Mouse (Mus musculus): ENCODE data around the gene Htr3b.

Htr3b gene

DNA sequence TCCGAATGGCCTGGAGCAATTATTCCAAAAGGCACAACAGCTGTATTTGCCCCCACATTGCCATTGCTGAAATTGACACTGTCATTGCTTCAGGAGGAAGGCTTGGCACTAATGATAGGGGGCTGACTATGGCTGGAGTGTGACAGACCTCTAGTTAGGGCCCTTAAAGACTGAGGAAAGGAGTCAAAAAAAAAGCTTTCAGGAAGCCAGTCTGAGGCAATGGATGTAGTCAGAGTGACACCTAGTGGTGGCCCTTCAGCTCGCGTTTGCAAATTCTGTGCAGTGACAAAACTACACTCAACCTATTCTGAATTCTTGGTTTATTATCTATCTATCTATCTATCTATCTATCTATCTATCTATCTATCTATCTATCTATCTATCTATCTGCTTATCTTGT, 7.7 kb upstream of the Htr3b start:
- ChIA-PET CTCF (interaction anchor here (0.5 to 2.7 kb wide), 57 partner anchors 8 to 1545 kb away, joined by 3 to 17 read pairs (median 4); partner anchors contain the start of gene Usp28 (in 1 of the 4)), POLR2A (interaction anchor here in 2 of 4 experiments (0.5 to 2.3 kb wide), 7 partner anchors 8 to 280 kb away, joined by 3 to 9 read pairs (median 3); partner anchors contain the start of gene Htr3b (in 1 of the 2))

GRCm38 (mm10) chr9:48962131-48962530, 2.7 kb downstream of the Htr3b start:
- POLR2A ChIA-PET, result interaction anchor here in 2 of 4 experiments (0.5 to 2.3 kb wide), 10 partner anchors 10 to 1401 kb away, joined by 3 to 9 read pairs (median 4); partner anchors contain the start of genes Gm5617 (in 1 of the 2), Rbm7 (in 1 of the 2) and Zw10 (in 1 of the 2)
- CTCF ChIA-PET, result interaction anchor here (0.6 to 2.0 kb wide), 13 partner anchors 9 to 1444 kb away, joined by 3 to 10 read pairs (median 4); no protein-coding TSS in a partner anchor

GRCm38 (mm10) chr9:48961314-48961713, 3.5 kb downstream of the Htr3b start:
- ChIA-PET POLR2A (interaction anchor here (0.5 to 2.3 kb wide), 16 partner anchors 8 to 1402 kb away, joined by 3 to 9 read pairs (median 4); partner anchors contain the start of genes Gm5617 (in 1 of the 4), Rbm7 (in 1 of the 4) and Zw10 (in 1 of the 4)), CTCF (interaction anchor here (0.6 to 2.0 kb wide), 18 partner anchors 10 to 525 kb away, joined by 3 to 10 read pairs (median 4); partner anchors contain the start of gene Ttc12 (in 1 of the 4))

- ChIA-PET POLR2A (interaction anchor here in 1 of 4 experiments (1.2 kb wide), 1 partner anchor 53 kb away, joined by 3 read pairs; no protein-coding TSS in a partner anchor), CTCF (interaction anchor here in 1 of 4 experiments (0.7 kb wide), 1 partner anchor 25 kb away, joined by 4 read pairs; no protein-coding TSS in a partner anchor)
These were observed 17.2 kb downstream of the Htr3b start for GRCm38 (mm10) chr9:48947565-48947964.

- POLR2A ChIA-PET, result interaction anchor here in 1 of 4 experiments (0.5 kb wide), 1 partner anchor 16 kb away, joined by 4 read pairs; no protein-coding TSS in a partner anchor
- CTCF ChIA-PET, result interaction anchor here in 3 of 4 experiments (0.6 to 0.7 kb wide), 3 partner anchors 19 to 546 kb away, joined by 3 to 6 read pairs (median 3); no protein-coding TSS in a partner anchor
These were observed 22.4 kb downstream of the Htr3b start for GRCm38 (mm10) chr9:48942349-48942748.

DNA sequence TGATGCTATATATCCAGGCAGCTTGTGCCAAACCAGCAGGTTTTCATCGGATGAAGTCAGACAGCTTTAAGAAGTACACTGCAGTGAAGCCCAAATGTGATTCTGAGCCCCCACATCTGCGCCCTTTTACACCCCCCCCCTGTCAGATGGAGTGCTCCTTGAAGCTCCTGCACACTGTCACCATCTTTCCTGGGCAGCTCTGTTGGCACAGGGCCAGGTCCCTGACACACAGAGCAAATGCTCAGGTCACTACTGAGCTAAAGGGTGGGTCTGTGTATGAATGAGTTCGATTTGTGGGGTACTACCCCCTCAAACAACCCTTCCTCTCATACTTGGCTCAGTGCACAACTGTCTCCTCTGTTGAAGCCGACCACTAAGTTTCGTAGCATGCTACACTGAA, 35.4 kb downstream of the Htr3b start:
- POLR2A ChIA-PET, result interaction anchor here in 3 of 4 experiments (0.6 kb wide), 3 partner anchors 34 to 642 kb away, joined by 3 to 4 read pairs (median 3); no protein-coding TSS in a partner anchor
- CTCF ChIA-PET, result interaction anchor here in 3 of 4 experiments (0.6 to 0.7 kb wide), 5 partner anchors 34 to 1714 kb away, joined by 3 to 9 read pairs (median 4); no protein-coding TSS in a partner anchor

- ChIA-PET CTCF (interaction anchor here in 2 of 4 experiments (0.6 kb wide), 2 partner anchors 33 to 395 kb away, joined by 4 to 5 read pairs; no protein-coding TSS in a partner anchor), POLR2A (no interaction called here)
These were observed 36.0 kb downstream of the Htr3b start for GRCm38 (mm10) chr9:48928781-48929180.

- POLR2A ChIA-PET, result interaction anchor here in 2 of 4 experiments (0.6 to 1.0 kb wide), 3 partner anchors 9 to 65 kb away, joined by 3 read pairs; no protein-coding TSS in a partner anchor
- CTCF ChIA-PET, result interaction anchor here in 1 of 4 experiments (0.5 kb wide), 1 partner anchor 210 kb away, joined by 3 read pairs; no protein-coding TSS in a partner anchor
These were observed 48.6 kb downstream of the Htr3b start for GRCm38 (mm10) chr9:48916011-48916788.

GRCm38 (mm10) chr9:48910885-48911537, 53.8 kb downstream of the Htr3b start, which contains the start of gene Htr3a:
Gene Htr3a, minus strand, starts transcription at chr9:48911099.
- ChIA-PET CTCF (interaction anchor here in 3 of 4 experiments (0.5 to 1.6 kb wide), 4 partner anchors 16 to 61 kb away, joined by 3 to 4 read pairs (median 3); no protein-coding TSS in a partner anchor), POLR2A (interaction anchor here in 2 of 4 experiments (0.6 to 1.2 kb wide), 6 partner anchors 21 to 887 kb away, joined by 3 to 7 read pairs (median 4); no protein-coding TSS in a partner anchor)

DNA sequence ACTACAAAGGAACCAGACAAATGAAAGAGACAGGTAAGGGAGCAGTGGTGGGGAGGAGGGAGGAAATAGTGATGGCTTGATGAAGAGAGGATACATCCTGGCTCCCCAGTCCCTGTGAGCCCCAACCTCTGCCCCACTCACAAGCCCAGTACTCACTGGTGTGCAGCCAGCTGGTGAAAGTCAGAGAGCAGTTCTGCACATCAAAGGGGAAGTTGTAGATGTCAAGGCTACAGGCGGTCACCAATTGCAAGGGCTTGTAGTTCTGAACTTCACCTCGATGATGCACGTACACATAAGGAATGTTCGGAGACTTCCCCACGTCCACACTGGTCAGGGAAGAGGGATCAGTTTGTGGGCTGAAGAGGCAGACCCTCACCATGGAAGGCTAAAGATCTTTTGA, 60.4 kb downstream of the Htr3b start:
- CTCF ChIA-PET, result no interaction called here
- POLR2A ChIA-PET, result no interaction called here

DNA sequence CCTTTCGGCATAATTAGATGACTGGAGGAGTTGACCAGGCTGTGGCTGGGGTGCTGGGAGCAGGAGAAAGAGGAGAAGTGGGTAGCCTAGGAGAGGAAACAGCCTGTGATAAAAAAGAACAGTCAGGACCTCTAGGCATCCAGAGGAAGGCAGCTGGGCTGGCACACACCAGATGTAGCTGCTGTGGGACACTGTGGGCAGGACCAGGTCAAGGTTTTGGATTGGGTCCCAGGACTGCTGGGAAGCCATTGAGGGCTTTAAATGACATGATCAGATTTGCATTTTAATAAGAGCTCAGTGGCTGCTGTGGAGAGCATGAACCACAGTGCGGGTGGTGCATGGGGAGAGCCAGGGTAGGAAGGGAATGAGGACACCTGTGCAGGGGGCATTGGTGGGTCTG, 61.0 kb downstream of the Htr3b start:
- POLR2A ChIA-PET, result no interaction called here

DNA sequence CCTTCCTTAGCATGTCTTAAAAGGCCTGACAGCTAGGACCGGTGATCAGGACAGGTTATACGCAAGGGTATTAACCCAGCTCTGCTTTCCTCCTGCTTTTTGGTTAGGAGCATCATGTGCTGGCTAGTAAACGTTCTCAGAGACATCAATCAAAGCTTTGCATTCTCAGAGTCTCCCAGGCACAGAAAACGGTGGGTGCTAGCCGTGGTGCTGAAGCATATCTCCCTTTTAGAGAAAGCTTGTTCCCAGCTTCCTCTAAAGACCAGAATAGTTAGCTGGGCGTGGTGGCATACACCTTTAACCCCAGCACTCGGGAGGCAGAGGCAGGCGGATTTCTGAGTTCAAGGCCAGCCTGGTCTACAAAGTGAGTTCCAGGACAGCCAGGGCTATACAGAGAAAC, 66.2 kb downstream of the Htr3b start:
- ChIA-PET POLR2A (interaction anchor here in 2 of 4 experiments (0.7 to 1.1 kb wide), 3 partner anchors 9 to 251 kb away, joined by 3 read pairs; no protein-coding TSS in a partner anchor), CTCF (interaction anchor here (0.5 to 1.6 kb wide), 9 partner anchors 17 to 253 kb away, joined by 3 to 5 read pairs (median 3); partner anchors contain the start of gene Tmprss5 (in 1 of the 4))

More for the DNA sequence above, 61.0 kb downstream of the Htr3b start:
- CTCF ChIA-PET, result interaction anchor here in 1 of 4 experiments (0.6 kb wide), 1 partner anchor 1386 kb away, joined by 3 read pairs; no protein-coding TSS in a partner anchor

GRCm38 (mm10) chr9:48895819-48896536, 68.8 kb downstream of the Htr3b start:
- POLR2A ChIA-PET, result interaction anchor here in 2 of 4 experiments (0.6 to 1.1 kb wide), 3 partner anchors 27 to 77 kb away, joined by 4 to 8 read pairs (median 5); no protein-coding TSS in a partner anchor
- CTCF ChIA-PET, result interaction anchor here (0.6 to 3.7 kb wide), 15 partner anchors 32 to 469 kb away, joined by 3 to 31 read pairs (median 5); no protein-coding TSS in a partner anchor

GRCm38 (mm10) chr9:48894755-48895154, 70.0 kb downstream of the Htr3b start:
- ChIA-PET CTCF (interaction anchor here (0.6 to 3.7 kb wide), 20 partner anchors 12 to 1028 kb away, joined by 3 to 31 read pairs (median 4); no protein-coding TSS in a partner anchor), POLR2A (interaction anchor here in 1 of 4 experiments (0.6 to 1.1 kb wide), 2 partner anchors 54 to 71 kb away, joined by 3 read pairs; no protein-coding TSS in a partner anchor)

- ChIA-PET CTCF (interaction anchor here (0.5 to 3.7 kb wide), 16 partner anchors 9 to 300 kb away, joined by 3 to 31 read pairs (median 6); no protein-coding TSS in a partner anchor), POLR2A (no interaction called here)
These were observed 70.8 kb downstream of the Htr3b start for GRCm38 (mm10) chr9:48893986-48894385.

- ChIA-PET POLR2A (interaction anchor here in 3 of 4 experiments (0.8 to 2.1 kb wide), 6 partner anchors 8 to 394 kb away, joined by 3 to 7 read pairs (median 3); partner anchors contain the start of genes Gm5617 (in 1 of the 3), Htr3a (in 1 of the 3) and Rbm7 (in 1 of the 3)), CTCF (interaction anchor here in 3 of 4 experiments (0.6 to 1.1 kb wide), 3 partner anchors 18 to 241 kb away, joined by 3 read pairs; no protein-coding TSS in a partner anchor)
These were observed 75.7 kb downstream of the Htr3b start for GRCm38 (mm10) chr9:48889093-48889492.

All from embryonic stem cell, embryonic (primary cell).